Mouse (Mus musculus) kidney, adult 8-10 months (tissue): Measurements from ENCODE around the gene Nrxn3.
A peak's percentile ranks its signal among the peaks of the same experiment; 100 is the strongest.

ENCODE experiments used
- DNase-seq, 2 experiments: peaks; one replicate each; pipeline ENCODE4 v3.0.0; 2022

Gene Nrxn3

DNA sequence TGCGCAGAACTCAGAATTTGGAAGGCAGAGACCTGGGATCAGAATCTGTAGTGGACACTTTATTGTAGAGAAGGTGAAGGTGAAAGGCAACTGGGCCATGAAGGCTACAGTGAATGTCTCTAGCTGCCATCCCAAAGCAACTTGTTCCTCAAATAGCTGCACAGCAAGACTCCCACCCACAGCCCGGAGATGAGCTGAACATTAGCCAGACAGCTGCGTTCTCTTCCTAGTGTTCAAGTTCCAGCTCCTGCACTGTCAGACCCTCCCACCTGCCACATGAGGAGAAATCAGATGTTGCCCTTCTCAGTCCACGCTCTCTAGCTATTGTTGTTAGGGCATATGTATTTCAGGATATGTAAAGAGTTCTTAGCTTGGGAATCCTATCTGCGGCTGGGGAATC, 94.2 kb downstream of the Nrxn3 start:
- no peak for DNase-seq

DNA sequence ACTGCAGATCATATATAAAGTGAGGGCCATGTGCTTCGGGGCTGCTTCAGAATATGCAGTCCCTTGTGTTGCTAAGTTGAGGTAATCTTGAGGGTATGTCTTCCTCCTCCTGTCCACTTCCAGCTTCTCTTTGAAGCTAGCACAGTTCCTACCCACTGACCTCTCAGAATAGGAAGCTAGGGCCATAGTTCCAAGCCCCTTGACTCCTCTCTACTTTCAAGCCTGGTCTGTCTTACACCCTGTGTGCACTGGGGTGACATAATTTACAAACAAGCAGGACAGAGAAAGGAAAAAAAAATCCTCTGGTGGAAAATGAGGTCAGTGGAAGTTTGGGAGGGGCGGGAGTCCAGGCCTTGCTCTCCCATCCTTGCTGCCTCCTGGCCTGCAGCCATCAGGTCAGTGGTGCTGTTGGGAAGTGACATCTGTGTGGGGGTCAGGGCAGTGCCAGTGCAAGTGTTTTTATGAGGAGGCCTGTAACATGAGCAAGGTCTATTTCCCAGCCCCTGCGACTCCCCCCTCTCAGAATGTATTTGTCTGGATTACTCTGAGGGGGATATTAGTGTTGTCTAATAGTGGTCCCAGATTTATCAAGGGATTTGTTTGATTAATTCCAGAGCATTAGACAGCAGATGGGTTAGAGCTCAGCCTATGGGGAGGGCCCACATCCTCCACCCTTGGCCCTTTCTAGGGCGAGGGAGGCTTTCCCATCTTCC, 96.1 kb downstream of the Nrxn3 start:
- no peak for DNase-seq

- no peak for DNase-seq
Measured at GRCm38 (mm10) chr12:88819335-88819709, 96.6 kb downstream of the Nrxn3 start.

DNA sequence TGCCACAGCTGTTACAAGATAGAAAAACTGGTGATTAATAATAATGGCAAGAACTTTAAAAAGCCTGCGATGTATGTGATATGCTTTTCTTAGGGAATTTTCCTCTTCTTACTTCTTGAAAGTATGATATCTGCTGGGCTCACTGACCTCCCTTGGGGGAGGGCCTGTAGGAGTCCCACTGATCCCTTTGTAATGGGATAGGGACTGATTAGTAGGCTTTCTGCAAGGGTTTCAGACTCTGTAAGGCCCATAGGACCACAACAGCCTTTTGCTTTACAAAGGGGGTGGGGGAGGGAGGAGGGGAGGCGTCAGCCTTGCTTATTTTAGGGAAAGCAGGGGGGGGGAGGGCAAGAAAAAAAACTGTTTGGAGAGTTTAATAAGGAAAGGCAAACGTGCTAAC, 97.5 kb downstream of the Nrxn3 start:
- no peak for DNase-seq

- no peak for DNase-seq
Measured at GRCm38 (mm10) chr12:88830851-88831250, 108.2 kb downstream of the Nrxn3 start.

GRCm38 (mm10) chr12:88835821-88836220, 113.1 kb downstream of the Nrxn3 start:
- no peak for DNase-seq

- no peak for DNase-seq
Measured at GRCm38 (mm10) chr12:88839724-88840123, 117.0 kb downstream of the Nrxn3 start.

DNA sequence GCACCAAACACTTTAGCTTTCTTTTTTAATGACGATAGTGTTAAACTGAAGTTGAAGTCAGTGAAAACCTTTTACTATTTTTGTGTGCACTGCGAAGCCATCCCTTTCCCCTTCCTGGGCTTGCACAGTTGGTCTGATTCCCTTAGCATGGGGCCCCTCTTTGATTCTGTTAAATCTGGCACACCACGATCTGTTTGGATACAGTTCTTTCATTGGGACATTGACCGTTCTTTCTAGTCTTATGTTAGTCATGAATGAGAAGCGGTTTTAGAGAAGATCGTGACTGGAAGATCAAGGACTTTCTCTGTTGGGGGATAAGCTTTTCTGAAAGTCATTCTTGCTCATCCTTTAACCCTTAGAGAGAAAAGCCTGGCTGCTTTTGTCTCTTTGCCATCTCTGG, 118.7 kb downstream of the Nrxn3 start:
- no peak for DNase-seq

GRCm38 (mm10) chr12:88850400-88851179, 127.9 kb downstream of the Nrxn3 start:
- DNase-seq: no peak

DNA sequence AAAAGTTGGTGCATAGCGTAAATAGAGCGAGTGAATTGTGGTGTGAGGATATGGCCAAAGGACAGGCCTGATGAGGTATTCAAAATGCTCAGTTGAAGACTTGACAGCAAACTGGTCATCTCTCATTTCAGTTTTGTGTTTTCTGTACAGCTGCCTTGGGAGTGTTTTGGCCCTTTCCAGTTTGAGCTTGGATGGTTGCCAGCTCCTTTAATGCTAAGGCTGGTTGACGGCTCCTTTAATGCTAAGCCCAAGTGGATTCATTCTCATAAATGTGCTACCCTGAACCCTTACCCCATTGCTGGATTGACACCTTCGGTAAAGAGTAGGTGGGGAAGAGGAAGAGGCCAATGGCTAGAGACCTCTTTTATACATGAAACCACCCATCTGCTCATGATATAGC, 131.4 kb downstream of the Nrxn3 start:
- DNase-seq: no peak

- no peak for DNase-seq
Measured at GRCm38 (mm10) chr12:88857701-88858100, 135.0 kb downstream of the Nrxn3 start.

- DNase-seq: no peak
Measured at GRCm38 (mm10) chr12:88859456-88860345, 137.0 kb downstream of the Nrxn3 start.

DNA sequence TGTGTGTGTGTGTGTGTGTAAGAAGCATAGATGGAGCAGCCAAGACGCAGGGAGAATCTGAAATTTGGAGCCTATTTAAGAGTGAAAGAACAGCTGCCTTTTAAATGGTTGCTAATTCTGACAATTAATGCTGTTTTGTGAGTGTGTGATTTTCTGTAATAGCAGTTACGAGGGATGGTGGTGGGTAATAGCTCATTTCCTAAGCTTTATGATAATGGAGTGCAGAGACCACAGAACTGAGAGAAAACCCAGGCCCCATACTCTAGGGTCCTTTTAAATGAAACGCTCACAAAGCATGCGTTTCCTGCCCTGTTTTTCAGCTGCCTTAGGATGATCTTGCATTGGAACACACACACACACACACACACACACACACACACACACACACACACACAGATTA, 137.7 kb downstream of the Nrxn3 start:
- DNase-seq: no peak

DNA sequence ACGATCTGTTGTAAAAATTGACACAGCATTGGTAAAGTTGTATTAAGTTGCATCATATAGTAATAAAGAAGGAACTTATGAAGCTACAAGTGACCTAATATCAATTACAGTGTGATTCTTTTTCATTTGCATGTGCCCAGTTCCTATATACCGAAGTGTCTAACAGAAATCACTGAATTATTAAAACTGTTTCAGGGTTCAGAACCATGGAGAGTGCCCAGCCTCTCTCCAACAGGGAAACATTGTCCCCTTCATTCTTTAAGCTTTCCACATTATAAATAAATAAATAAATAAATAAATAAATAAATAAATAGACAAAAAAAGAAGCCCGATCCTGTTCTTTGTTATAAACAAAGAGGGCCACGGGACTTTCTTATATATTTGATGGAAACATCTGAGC, 140.4 kb downstream of the Nrxn3 start:
- DNase-seq: no peak

- DNase-seq: no peak
Measured at GRCm38 (mm10) chr12:88868288-88868687, 145.6 kb downstream of the Nrxn3 start.

DNA sequence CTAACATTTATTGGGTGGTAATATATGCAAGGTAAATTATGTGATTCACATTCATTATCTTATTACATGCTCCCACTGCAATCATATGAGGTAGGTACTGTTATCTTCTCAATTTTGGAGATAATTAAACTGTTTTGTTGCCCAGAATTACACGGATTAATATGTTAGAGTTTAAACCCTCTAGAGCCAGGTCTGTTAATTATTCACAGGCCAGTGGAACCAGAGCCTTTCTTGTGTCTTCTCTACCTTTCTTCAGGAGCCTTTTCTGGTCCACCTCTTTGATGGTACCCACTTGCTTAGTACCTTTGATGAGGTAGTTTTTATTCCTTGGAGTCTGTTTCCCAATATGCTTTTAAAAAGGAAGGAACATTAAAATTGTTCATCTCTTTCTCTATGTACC, 174.7 kb downstream of the Nrxn3 start:
- DNase-seq: peak in 1 of 2 experiments; percentile 25

DNA sequence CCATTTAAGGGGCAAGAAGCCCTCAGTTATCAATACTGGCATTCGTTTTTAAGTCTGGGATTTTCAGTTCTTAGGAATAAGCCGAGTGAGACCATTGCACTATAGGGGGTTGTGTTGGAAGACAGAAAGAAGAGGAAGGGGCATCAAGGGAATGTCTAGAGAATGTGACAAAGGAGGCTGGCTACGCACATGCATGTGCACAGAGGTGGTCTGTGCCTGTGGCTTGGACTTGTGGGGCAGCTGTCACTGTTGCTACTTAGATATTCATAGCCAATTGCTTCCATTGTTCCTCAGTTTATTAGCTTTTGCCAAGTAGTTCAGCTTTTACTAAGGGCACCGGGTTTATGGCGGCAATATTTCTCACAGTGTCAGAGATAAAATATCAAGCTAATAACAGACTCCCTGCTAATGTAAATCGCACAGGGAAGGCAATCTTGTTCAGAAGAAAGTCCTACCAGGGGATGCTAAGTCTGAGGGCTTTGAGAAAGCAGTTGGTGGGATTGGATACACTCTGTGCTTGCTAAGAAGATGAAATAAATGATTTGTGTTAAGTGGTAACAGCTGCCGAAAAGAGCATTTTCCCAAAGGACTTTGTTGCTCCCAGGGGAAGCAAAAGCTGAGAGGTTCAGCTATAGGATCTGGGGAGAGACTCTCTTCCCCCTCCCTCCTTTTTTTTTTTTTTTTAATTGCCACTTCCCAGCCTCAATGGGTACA, 177.5 kb downstream of the Nrxn3 start:
- no peak for DNase-seq

- no peak for DNase-seq
Measured at GRCm38 (mm10) chr12:88900728-88901080, 178.0 kb downstream of the Nrxn3 start.

GRCm38 (mm10) chr12:88910761-88911160, 188.1 kb downstream of the Nrxn3 start:
- DNase-seq: no peak

GRCm38 (mm10) chr12:88916752-88917151, 194.1 kb downstream of the Nrxn3 start:
- no peak for DNase-seq

DNA sequence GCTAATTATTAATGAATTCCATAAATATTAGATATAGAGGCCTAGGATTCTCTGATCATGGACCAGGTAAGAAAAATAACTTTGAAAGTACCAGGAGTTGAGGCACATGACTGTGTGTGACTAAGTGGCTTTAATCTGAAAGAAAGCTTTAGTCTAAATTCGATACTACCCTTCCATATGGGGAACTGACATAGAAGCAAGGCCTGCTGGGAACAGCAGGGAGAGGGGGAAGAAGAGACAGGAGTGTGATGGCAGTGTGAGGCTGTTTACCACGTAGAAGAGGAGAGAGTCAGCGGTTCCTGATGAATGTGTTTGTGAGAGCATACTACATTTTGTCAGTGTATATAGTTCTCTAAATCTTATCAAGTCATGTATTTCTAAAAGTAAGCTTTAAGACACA, 202.2 kb downstream of the Nrxn3 start:
- no peak for DNase-seq

- DNase-seq: no peak
Measured at GRCm38 (mm10) chr12:88926306-88926705, 203.6 kb downstream of the Nrxn3 start.

DNA sequence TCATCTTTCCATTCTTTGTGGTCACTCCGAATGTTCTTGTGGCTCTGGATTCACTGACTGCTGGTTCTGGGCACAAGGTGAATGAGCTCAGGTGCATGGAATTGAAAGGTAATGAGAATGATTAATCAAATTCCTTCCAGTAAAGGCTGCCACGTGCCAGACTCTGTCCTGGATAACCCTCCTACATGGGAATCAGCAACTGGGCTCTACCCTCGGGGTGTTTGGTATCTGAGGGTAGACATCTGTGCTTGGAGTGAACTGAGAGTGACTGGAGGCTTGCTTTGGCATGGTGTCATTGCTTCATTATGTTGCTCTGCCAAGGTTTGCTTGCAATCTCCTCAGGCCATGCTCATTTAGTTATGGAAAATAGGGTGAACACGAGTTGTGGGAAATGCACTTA, 209.0 kb downstream of the Nrxn3 start:
- peak; percentile 6 to 12 for DNase-seq
